Mouse (Mus musculus): ENCODE results near the gene Ccdc6.
"Not testable (repeated sequence)": the region's sequence is repeated elsewhere in the genome, so short reads cannot be mapped to it uniquely, and the experiment has no call there.

Ccdc6 gene

GRCm38 (mm10) chr10:70173314-70173713 is 76.4 kb downstream of the Ccdc6 start:
- DNase-seq: peak; percentile 73 to 81

- no peak for DNase-seq
Observed at GRCm38 (mm10) chr10:70174494-70175190, 77.7 kb downstream of the Ccdc6 start.

- no peak for DNase-seq
Observed at GRCm38 (mm10) chr10:70180727-70181126, 83.8 kb downstream of the Ccdc6 start.

GRCm38 (mm10) chr10:70181279-70181972 is 84.5 kb downstream of the Ccdc6 start:
- no peak for DNase-seq

- no peak for DNase-seq
Observed at GRCm38 (mm10) chr10:70183210-70184080, 86.5 kb downstream of the Ccdc6 start.

- DNase-seq: peak; percentile 39 to 42
Observed at GRCm38 (mm10) chr10:70186136-70186535, 89.2 kb downstream of the Ccdc6 start.

GRCm38 (mm10) chr10:70186586-70186985 is 89.7 kb downstream of the Ccdc6 start:
- no peak for DNase-seq

GRCm38 (mm10) chr10:70189864-70190263 is 92.9 kb downstream of the Ccdc6 start:
- no peak for DNase-seq

- DNase-seq: no peak
Observed at GRCm38 (mm10) chr10:70194283-70194682, 97.4 kb downstream of the Ccdc6 start.

- DNase-seq: no peak
Observed at GRCm38 (mm10) chr10:70195279-70195678, 98.4 kb downstream of the Ccdc6 start.

- no peak for DNase-seq
Observed at GRCm38 (mm10) chr10:70195786-70196185, 98.9 kb downstream of the Ccdc6 start.

- DNase-seq: no peak
Observed at GRCm38 (mm10) chr10:70196666-70197065, 99.7 kb downstream of the Ccdc6 start.

GRCm38 (mm10) chr10:70197601-70198000 is 100.7 kb downstream of the Ccdc6 start:
- DNase-seq: no peak

- DNase-seq: no peak
Observed at GRCm38 (mm10) chr10:70198012-70198411, 101.1 kb downstream of the Ccdc6 start.

GRCm38 (mm10) chr10:70198951-70199463 is 102.1 kb downstream of the Ccdc6 start:
- DNase-seq: no peak

GRCm38 (mm10) chr10:70199466-70200210 is 102.7 kb downstream of the Ccdc6 start:
- DNase-seq: no peak

GRCm38 (mm10) chr10:70200889-70201500 is 104.1 kb downstream of the Ccdc6 start:
- DNase-seq: no peak

GRCm38 (mm10) chr10:70204505-70205399 is 107.8 kb downstream of the Ccdc6 start, which contains the start of gene Mrln:
Gene Mrln (plus strand): TSS chr10:70204664.
- peak; percentile 77 to 85 for DNase-seq

- no peak for DNase-seq
Observed at GRCm38 (mm10) chr10:70211281-70211680, 114.4 kb downstream of the Ccdc6 start.

GRCm38 (mm10) chr10:70220971-70221370 is 124.0 kb downstream of the Ccdc6 start:
- DNase-seq: no peak

- DNase-seq: not testable (repeated sequence)
Observed at GRCm38 (mm10) chr10:70222231-70222630, 125.3 kb downstream of the Ccdc6 start.
